Mouse (Mus musculus): ENCODE data around the gene Bfsp1.

DNA sequence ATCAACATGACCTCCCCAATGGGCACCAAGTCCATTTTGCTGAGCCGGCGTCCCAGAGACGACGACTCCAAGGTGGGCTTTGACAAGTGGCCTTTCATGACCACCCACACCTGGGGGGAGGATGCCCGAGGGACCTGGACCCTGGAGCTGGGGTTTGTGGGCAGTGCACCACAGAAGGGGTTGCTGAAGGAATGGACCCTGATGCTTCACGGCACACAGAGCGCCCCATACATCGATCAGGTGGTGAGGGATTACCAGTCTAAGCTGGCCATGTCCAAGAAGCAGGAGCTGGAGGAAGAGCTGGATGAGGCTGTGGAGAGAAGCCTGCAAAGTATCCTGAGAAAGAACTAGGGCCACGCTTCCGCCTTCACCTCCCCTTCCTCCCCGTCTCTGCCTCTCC is 49.5 kb downstream of the Bfsp1 start:
- TF ChIP-seq POLR2AphosphoS2 (IDR thresholded peaks at IDR 0.05; ENCODE audit: low read length) (no peak), EP300 (IDR thresholded peaks at IDR 0.05; ENCODE audit: low read depth in 1 of 2, low read length in 2 of 2) (no peak), GATA1 (IDR thresholded peaks at IDR 0.05; ENCODE audit: low read depth, low read length) (no peak), MAX (IDR thresholded peaks at IDR 0.05; ENCODE audit: low read length) (no peak), MEF2A (IDR thresholded peaks at IDR 0.05; ENCODE audit: extremely low read depth, insufficient replicate concordance, low read depth, low read length, poor library complexity, severe bottlenecking) (no peak), POLR2A (IDR thresholded peaks at IDR 0.05; ENCODE audit: control insufficient read depth in 1 of 2, insufficient read depth in 1 of 2, low read depth in 1 of 2, low read length in 2 of 2, poor library complexity in 1 of 2) (no peak)
